Mouse (Mus musculus): ENCODE data around the gene Card10. TPM values are rescaled to one million over a fixed set of nuclear protein-coding genes. Genes with fewer than 3 reads are reported as not detected.
A peak's percentile ranks its signal among the peaks of the same experiment; 100 is the strongest.
"Not testable (repeated sequence)": the region's sequence is repeated elsewhere in the genome, so short reads cannot be mapped to it uniquely, and the experiment has no call there.

Gene Card10
- polyA plus RNA-seq (2012; rRNA removed) = 7.1 and 8.2 TPM in 2 replicates

- TF ChIP-seq POLR2A (IDR thresholded peaks at IDR 0.05; ENCODE audit: borderline replicate concordance, insufficient read depth, low read length) (no peak), CTCF (IDR thresholded peaks at IDR 0.05; ENCODE audit: borderline replicate concordance, insufficient read depth, low read depth, low read length) (no peak)
- no peak within 1 kb of the TSS for H3K27ac ChIP-seq (ENCODE audit: insufficient read depth, low read length)
- WGBS = 6% methylated on average over 67 of the region's 70 CpGs
Measured at GRCm38 (mm10) chr15:78802776-78803391, at the start of gene Card10. Card10 (minus strand) TSS chr15:78803042.

DNA sequence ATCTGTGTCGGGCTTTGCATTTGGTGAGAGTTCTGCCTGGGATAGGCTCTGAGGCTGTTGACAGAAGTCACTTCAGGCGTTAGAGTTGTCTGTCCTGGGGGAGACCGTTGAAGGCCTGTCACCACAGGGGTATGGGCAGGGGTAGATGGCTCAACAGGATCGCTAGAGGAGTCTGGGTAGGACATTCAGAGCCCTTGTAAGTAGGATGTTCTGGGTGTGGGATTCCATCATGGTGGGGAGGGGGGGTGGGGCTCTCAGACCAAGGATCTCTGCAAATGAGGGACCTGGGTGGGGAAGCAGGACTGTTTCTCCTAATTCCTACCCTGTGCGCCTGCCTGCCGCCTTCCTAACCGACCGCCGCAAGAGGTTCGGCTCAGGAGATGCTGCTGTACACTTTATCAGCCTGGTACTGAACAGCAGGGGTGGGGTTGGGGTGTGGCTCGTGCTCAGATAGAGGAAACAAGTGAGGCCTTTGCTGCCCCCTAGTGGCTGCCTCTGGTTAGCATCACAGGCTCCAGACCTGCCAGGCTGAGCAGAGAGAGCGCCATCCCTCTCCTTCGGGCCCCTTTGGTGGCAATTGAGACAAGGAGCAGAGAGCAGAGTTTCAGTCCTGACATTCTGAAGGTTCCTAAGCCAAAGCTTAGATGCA lies 48.8 kb upstream of the Card10 start:
- DNase-seq = peak; percentile 87 to 92
- H3K4me3 ChIP-seq (replicated peaks; ENCODE audit: insufficient read depth, low read depth, low read length) = no peak overlapping the region
- TF ChIP-seq CTCF (IDR thresholded peaks at IDR 0.05; ENCODE audit: borderline replicate concordance, insufficient read depth, low read depth, low read length) (peak; percentile 91), POLR2A (IDR thresholded peaks at IDR 0.05; ENCODE audit: borderline replicate concordance, insufficient read depth, low read length) (no peak)
- no peaks in the 10 kb centered on the region for H3K4me1 ChIP-seq (ENCODE audit: control insufficient read depth, insufficient read depth, low read length)
- no peak overlapping the region for H3K27ac ChIP-seq (ENCODE audit: insufficient read depth, low read length)
- WGBS = 18% methylated on average over 13 of the region's 13 CpGs
- no peaks in the 10 kb centered on the region for H3K27me3 ChIP-seq (ENCODE audit: control insufficient read depth, insufficient read depth, low read length)

More at GRCm38 (mm10) chr15:78802776-78803391, at the start of gene Card10:
- Histone ChIP-seq H3K27me3 (ENCODE audit: control insufficient read depth, insufficient read depth, low read length) (no peaks in the 10 kb centered on the region; the same call in 1 of the 2 replicates), H3K4me3 (replicated peaks; ENCODE audit: insufficient read depth, low read depth, low read length) (peak within 1 kb of the TSS; percentile 25), H3K4me1 (ENCODE audit: control insufficient read depth, insufficient read depth, low read length) (peaks cover 6% of the 10 kb centered on the region)
- DNase-seq = no peak

DNA sequence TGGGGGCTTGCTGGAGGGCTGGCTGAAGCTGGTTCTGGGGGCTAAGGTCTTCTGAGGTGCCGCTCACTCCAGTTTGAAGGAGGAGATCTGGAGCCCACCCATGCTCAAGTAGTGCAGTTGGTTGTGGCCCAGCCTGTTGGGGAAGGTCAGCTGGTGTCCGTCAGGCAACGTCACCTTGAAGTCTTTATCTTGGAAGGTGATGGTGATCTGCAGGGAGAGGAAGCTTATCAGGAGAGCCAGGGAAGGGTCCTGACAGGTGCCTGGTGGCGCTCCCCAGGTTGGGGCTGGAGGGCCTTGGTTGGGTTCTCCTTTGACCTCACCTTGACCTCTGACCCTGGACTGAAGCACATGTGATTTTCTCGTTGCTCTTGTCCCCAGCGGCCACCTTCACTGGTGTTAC lies 48.1 kb upstream of the Card10 start:
- no peak overlapping the region for H3K27ac ChIP-seq (ENCODE audit: insufficient read depth, low read length)
- TF ChIP-seq CTCF (IDR thresholded peaks at IDR 0.05; ENCODE audit: borderline replicate concordance, insufficient read depth, low read depth, low read length) = no peak
- no peak for TF ChIP-seq POLR2A (IDR thresholded peaks at IDR 0.05; ENCODE audit: borderline replicate concordance, insufficient read depth, low read length)
- H3K27me3 ChIP-seq (ENCODE audit: control insufficient read depth, insufficient read depth, low read length) = no peaks in the 10 kb centered on the region
- DNase-seq = no peak
- no peaks in the 10 kb centered on the region for H3K4me1 ChIP-seq (ENCODE audit: control insufficient read depth, insufficient read depth, low read length)
- 86% methylated on average over 6 of the region's 6 CpGs for WGBS
- no peak overlapping the region for H3K4me3 ChIP-seq (replicated peaks; ENCODE audit: insufficient read depth, low read depth, low read length)

- no peak overlapping the region; the same call in 1 of the 2 replicates for H3K27ac ChIP-seq (ENCODE audit: insufficient read depth, low read length)
- H3K4me3 ChIP-seq (replicated peaks; ENCODE audit: insufficient read depth, low read depth, low read length) = no peak overlapping the region
Measured at GRCm38 (mm10) chr15:78850059-78850824, 47.4 kb upstream of the Card10 start.

GRCm38 (mm10) chr15:78849485-78849884 lies 46.6 kb upstream of the Card10 start:
- DNase-seq = no peak
- H3K27me3 ChIP-seq (ENCODE audit: control insufficient read depth, insufficient read depth, low read length) = no peaks in the 10 kb centered on the region
- H3K4me3 ChIP-seq (replicated peaks; ENCODE audit: insufficient read depth, low read depth, low read length) = no peak overlapping the region
- 63% methylated on average over 12 of the region's 12 CpGs for WGBS
- TF ChIP-seq POLR2A (IDR thresholded peaks at IDR 0.05; ENCODE audit: borderline replicate concordance, insufficient read depth, low read length) = no peak
- TF ChIP-seq CTCF (IDR thresholded peaks at IDR 0.05; ENCODE audit: borderline replicate concordance, insufficient read depth, low read depth, low read length) = no peak
- H3K27ac ChIP-seq (ENCODE audit: insufficient read depth, low read length) = no peak overlapping the region
- no peaks in the 10 kb centered on the region for H3K4me1 ChIP-seq (ENCODE audit: control insufficient read depth, insufficient read depth, low read length)

More at GRCm38 (mm10) chr15:78850059-78850824, 47.4 kb upstream of the Card10 start:
- H3K4me1 ChIP-seq (ENCODE audit: control insufficient read depth, insufficient read depth, low read length) = no peaks in the 10 kb centered on the region
- no peaks in the 10 kb centered on the region for H3K27me3 ChIP-seq (ENCODE audit: control insufficient read depth, insufficient read depth, low read length)
- DNase-seq = peak in 1 of 2 experiments; percentile 37
- TF ChIP-seq POLR2A (IDR thresholded peaks at IDR 0.05; ENCODE audit: borderline replicate concordance, insufficient read depth, low read length) = no peak
- TF ChIP-seq CTCF (IDR thresholded peaks at IDR 0.05; ENCODE audit: borderline replicate concordance, insufficient read depth, low read depth, low read length) = no peak
- WGBS = 78% methylated on average over 15 of the region's 15 CpGs

DNA sequence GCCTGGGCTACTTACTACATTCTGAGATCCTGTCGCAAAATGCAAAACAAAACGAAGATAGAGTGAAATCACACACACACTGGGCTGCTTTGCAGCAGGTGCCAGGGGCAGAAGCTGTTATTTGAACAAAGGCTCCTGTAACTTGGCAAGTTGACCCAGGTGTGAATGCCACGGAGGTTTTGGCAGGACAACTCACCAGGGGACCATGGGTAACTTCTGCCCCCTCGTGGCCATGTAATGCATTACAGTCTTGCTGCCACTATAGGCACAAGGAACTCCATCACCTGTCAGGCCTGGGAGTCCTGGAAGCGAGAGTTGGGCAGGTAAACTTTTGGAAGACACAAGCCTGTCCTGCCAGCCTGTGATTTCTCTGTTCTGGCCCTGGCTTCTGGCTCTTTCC lies 45.6 kb upstream of the Card10 start:
- peak; percentile 73 to 84 for DNase-seq
- Histone ChIP-seq H3K27ac (ENCODE audit: insufficient read depth, low read length) (no peak overlapping the region), H3K27me3 (ENCODE audit: control insufficient read depth, insufficient read depth, low read length) (no peaks in the 10 kb centered on the region), H3K4me3 (replicated peaks; ENCODE audit: insufficient read depth, low read depth, low read length) (no peak overlapping the region), H3K4me1 (ENCODE audit: control insufficient read depth, insufficient read depth, low read length) (no peaks in the 10 kb centered on the region)
- TF ChIP-seq POLR2A (IDR thresholded peaks at IDR 0.05; ENCODE audit: borderline replicate concordance, insufficient read depth, low read length) (no peak), CTCF (IDR thresholded peaks at IDR 0.05; ENCODE audit: borderline replicate concordance, insufficient read depth, low read depth, low read length) (peak; percentile 82)
- WGBS = 34% methylated on average over 5 of the region's 5 CpGs

DNA sequence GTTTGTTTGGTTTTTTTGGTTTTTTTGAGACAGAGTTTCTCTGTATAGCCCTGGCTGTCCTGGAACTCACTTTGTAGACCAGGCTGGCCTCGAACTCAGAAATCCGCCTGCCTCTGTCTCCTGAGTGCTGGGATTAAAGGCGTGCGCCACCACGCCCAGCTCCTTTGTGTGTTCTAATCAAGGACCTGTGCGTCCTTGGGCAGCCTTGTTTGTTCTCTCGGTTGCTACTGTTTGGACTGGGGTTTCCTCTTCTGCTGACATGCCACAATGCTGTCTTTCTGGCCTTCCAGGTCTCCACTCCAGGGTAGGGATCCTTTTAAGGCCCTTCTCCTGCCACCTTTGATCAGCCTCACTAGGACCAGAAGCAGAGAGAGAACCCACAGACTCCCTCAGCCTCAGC lies 44.0 kb upstream of the Card10 start:
- H3K4me3 ChIP-seq (replicated peaks; ENCODE audit: insufficient read depth, low read depth, low read length); DNase-seq; H3K27me3 ChIP-seq (ENCODE audit: control insufficient read depth, insufficient read depth, low read length); H3K27ac ChIP-seq (ENCODE audit: insufficient read depth, low read length); H3K4me1 ChIP-seq (ENCODE audit: control insufficient read depth, insufficient read depth, low read length): not testable (repeated sequence)
- WGBS = 87% methylated on average over 7 of the region's 7 CpGs

Measured in cerebellum, adult 2 months (tissue).